Mouse (Mus musculus): ENCODE data around the gene 1110002E22Rik. TPM values are rescaled to one million over a fixed set of nuclear protein-coding genes. Genes with fewer than 3 reads are reported as not detected.

Gene 1110002E22Rik
- polyA plus RNA-seq (2014; fragmentation: Illumina TruSeq; extraction: RNeasy Lipid Tissue Mini Kit (QIAGEN cat#74804); ENCODE audit: low read depth, low replicate concordance), result not detected

GRCm38 (mm10) chr3:138064732-138065645 lies at the start of gene 1110002E22Rik:
Gene 1110002E22Rik, plus strand, starts transcription at chr3:138065052.

GRCm38 (mm10) chr3:138067288-138067687 lies 2.4 kb downstream of the 1110002E22Rik start, which contains the start of gene Gm5105:
Gene Gm5105, minus strand, starts transcription at chr3:138067388.

Other genes starting within 250 kb of the 1110002E22Rik start
- 477 TPM for gene H2afz, start 200.6 kb upstream of the 1110002E22Rik start, polyA plus RNA-seq (2014; fragmentation: Illumina TruSeq; extraction: RNeasy Lipid Tissue Mini Kit (QIAGEN cat#74804); ENCODE audit: low read depth, low replicate concordance)
- gene Dnajb14, start 197.4 kb upstream of the 1110002E22Rik start, polyA plus RNA-seq (2014; fragmentation: Illumina TruSeq; extraction: RNeasy Lipid Tissue Mini Kit (QIAGEN cat#74804); ENCODE audit: low read depth, low replicate concordance), result 167 TPM
- 21.4 TPM for gene Lamtor3, start 146.5 kb upstream of the 1110002E22Rik start, polyA plus RNA-seq (2014; fragmentation: Illumina TruSeq; extraction: RNeasy Lipid Tissue Mini Kit (QIAGEN cat#74804); ENCODE audit: low read depth, low replicate concordance)
- 41.7 TPM for gene Dapp1, start 83.5 kb upstream of the 1110002E22Rik start, polyA plus RNA-seq (2014; fragmentation: Illumina TruSeq; extraction: RNeasy Lipid Tissue Mini Kit (QIAGEN cat#74804); ENCODE audit: low read depth, low replicate concordance)
- gene Gm5105, start 2.3 kb downstream of the 1110002E22Rik start, polyA plus RNA-seq (2014; fragmentation: Illumina TruSeq; extraction: RNeasy Lipid Tissue Mini Kit (QIAGEN cat#74804); ENCODE audit: low read depth, low replicate concordance), result not detected
- gene Trmt10a, start 78.4 kb downstream of the 1110002E22Rik start, polyA plus RNA-seq (2014; fragmentation: Illumina TruSeq; extraction: RNeasy Lipid Tissue Mini Kit (QIAGEN cat#74804); ENCODE audit: low read depth, low replicate concordance), result 99.5 TPM
- gene Mttp, start 79.9 kb downstream of the 1110002E22Rik start, polyA plus RNA-seq (2014; fragmentation: Illumina TruSeq; extraction: RNeasy Lipid Tissue Mini Kit (QIAGEN cat#74804); ENCODE audit: low read depth, low replicate concordance), result 15.8 TPM
- 162 TPM for gene 4930579F01Rik, start 128.8 kb downstream of the 1110002E22Rik start, polyA plus RNA-seq (2014; fragmentation: Illumina TruSeq; extraction: RNeasy Lipid Tissue Mini Kit (QIAGEN cat#74804); ENCODE audit: low read depth, low replicate concordance)
- 7.1 TPM for gene Adh7, start 152.7 kb downstream of the 1110002E22Rik start, polyA plus RNA-seq (2014; fragmentation: Illumina TruSeq; extraction: RNeasy Lipid Tissue Mini Kit (QIAGEN cat#74804); ENCODE audit: low read depth, low replicate concordance)
- 3.2 TPM for gene Adh1, start 195.9 kb downstream of the 1110002E22Rik start, polyA plus RNA-seq (2014; fragmentation: Illumina TruSeq; extraction: RNeasy Lipid Tissue Mini Kit (QIAGEN cat#74804); ENCODE audit: low read depth, low replicate concordance)
- not detected for gene Adh6a, start 248.2 kb downstream of the 1110002E22Rik start, polyA plus RNA-seq (2014; fragmentation: Illumina TruSeq; extraction: RNeasy Lipid Tissue Mini Kit (QIAGEN cat#74804); ENCODE audit: low read depth, low replicate concordance)